Mouse (Mus musculus): Measurements from ENCODE around the gene Npcd. TPM values are rescaled to one million over a fixed set of nuclear protein-coding genes. Genes with fewer than 3 reads are reported as not detected.

Gene Npcd
- polyA plus RNA-seq, 1 experiment: 0.68 TPM

DNA sequence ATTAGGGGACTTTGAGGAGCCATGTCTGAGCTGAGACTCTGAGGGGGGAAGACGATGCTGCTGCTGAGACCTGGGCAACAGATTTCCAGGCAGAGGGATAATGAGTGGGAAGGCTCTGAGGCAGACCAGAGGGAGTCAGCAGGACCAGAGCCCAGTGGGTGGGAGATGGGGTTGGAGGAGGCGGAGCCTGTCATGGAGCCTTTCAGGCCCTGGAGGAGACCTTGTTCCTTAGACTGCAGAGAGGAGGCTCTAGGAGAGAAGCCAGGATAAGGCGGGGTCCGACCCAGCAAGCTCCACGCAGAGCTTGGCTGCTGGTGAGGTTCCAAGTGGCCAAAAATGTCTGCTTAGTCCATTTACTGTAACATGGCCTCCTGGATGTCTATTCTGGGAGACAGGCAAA is 13.1 kb upstream of the Npcd start:
- no peak for TF ChIP-seq POLR2A (IDR thresholded peaks at IDR 0.05; ENCODE audit: low read depth, low read length)
- TF ChIP-seq CTCF (IDR thresholded peaks at IDR 0.05; ENCODE audit: extremely low read depth, insufficient read depth, insufficient read length, insufficient replicate concordance): no peak
- no peak overlapping the region for H3K27ac ChIP-seq (ENCODE audit: insufficient read depth, low read length)
- H3K4me3 ChIP-seq (ENCODE audit: extremely low read depth, insufficient read depth, insufficient read length): no peak overlapping the region
- 53% methylated on average over 5 of the region's 5 CpGs for WGBS
- no peak for DNase-seq (ENCODE audit: low read depth in 1 of 2, low spot score in 2 of 2)
- no peaks in the 10 kb centered on the region for H3K27me3 ChIP-seq (ENCODE audit: control insufficient read depth, insufficient read depth, low read length)
- H3K36me3 ChIP-seq (ENCODE audit: control insufficient read depth, insufficient read depth, low read length): no peaks in the 10 kb centered on the region
- H3K4me1 ChIP-seq (ENCODE audit: control insufficient read depth, insufficient read depth, insufficient read length): no peaks in the 10 kb centered on the region

DNA sequence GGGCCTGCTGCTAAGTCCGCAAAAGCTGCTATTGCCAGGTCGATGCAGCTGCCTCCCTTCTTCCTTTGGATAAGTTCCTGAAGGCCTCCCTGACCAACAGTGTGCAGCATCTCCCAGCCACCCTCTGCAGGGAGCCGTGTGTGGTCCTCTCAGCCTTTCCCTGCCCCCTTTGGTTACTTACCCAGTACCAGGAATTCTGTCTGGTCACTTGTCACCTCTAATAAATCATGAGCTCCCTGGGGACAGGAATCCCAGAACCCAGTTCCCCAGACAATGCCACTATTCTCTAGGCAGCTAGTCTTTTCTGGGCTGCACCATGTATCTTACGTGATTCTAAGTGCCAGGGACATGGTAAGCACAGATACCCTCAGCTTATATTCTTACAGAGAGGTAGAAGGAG is 11.9 kb upstream of the Npcd start:
- Histone ChIP-seq H3K4me3 (ENCODE audit: extremely low read depth, insufficient read depth, insufficient read length) (no peak overlapping the region), H3K4me1 (ENCODE audit: control insufficient read depth, insufficient read depth, insufficient read length) (no peaks in the 10 kb centered on the region), H3K27me3 (ENCODE audit: control insufficient read depth, insufficient read depth, low read length) (no peaks in the 10 kb centered on the region), H3K36me3 (ENCODE audit: control insufficient read depth, insufficient read depth, low read length) (no peaks in the 10 kb centered on the region), H3K27ac (ENCODE audit: insufficient read depth, low read length) (no peak overlapping the region)
- no peak for DNase-seq (ENCODE audit: low read depth in 1 of 2, low spot score in 2 of 2)
- WGBS: 84% methylated on average over 4 of the region's 4 CpGs
- TF ChIP-seq POLR2A (IDR thresholded peaks at IDR 0.05; ENCODE audit: low read depth, low read length): no peak
- TF ChIP-seq CTCF (IDR thresholded peaks at IDR 0.05; ENCODE audit: extremely low read depth, insufficient read depth, insufficient read length, insufficient replicate concordance): no peak

DNA sequence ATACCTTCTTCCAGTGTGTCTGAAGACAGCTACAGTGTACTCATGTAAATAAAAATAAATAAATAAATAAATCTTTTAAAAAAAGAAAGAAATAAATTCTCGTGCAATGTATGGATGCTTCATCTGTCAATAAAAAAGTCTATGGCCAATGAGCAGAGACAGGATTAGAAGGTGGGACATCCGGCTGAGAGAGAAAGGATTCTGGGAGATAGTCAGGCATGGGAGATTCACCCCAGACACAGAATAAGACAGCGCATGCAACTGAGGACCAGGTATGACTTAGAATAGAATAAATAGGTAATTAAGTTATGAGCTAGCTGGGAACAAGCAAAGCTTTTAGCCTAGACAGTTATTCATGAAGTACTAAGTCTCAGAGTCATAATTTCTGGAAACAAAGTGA is 8.9 kb upstream of the Npcd start:
- 93% methylated on average over 3 of the region's 3 CpGs for WGBS
- no peak for DNase-seq (ENCODE audit: low read depth in 1 of 2, low spot score in 2 of 2)
- Histone ChIP-seq H3K27ac (ENCODE audit: insufficient read depth, low read length) (no peak overlapping the region), H3K27me3 (ENCODE audit: control insufficient read depth, insufficient read depth, low read length) (no peaks in the 10 kb centered on the region), H3K4me1 (ENCODE audit: control insufficient read depth, insufficient read depth, insufficient read length) (no peaks in the 10 kb centered on the region), H3K36me3 (ENCODE audit: control insufficient read depth, insufficient read depth, low read length) (no peaks in the 10 kb centered on the region), H3K4me3 (ENCODE audit: extremely low read depth, insufficient read depth, insufficient read length) (no peak overlapping the region)
- no peak for TF ChIP-seq CTCF (IDR thresholded peaks at IDR 0.05; ENCODE audit: extremely low read depth, insufficient read depth, insufficient read length, insufficient replicate concordance)
- no peak for TF ChIP-seq POLR2A (IDR thresholded peaks at IDR 0.05; ENCODE audit: low read depth, low read length)

DNA sequence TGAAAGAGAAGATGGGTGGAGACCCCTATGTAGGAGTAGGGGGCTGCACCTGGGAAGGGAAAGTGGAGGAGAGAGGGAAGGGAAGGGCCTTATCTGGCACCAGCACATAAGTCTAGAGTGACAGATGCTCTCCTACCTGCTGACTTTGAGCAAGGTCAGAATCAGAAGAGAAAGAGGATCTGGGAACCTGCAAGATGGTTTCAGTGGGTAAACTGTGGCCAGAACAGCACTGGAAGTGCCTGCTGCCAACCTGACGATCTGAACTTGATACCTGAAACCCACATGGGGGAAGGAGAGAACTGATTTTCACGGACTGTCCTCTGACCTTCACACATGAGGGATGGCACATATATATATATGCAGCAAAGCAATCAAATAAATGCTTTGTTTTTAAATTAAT is 6.2 kb upstream of the Npcd start:
- H3K27me3 ChIP-seq (ENCODE audit: control insufficient read depth, insufficient read depth, low read length): no peaks in the 10 kb centered on the region
- 29% methylated on average over 2 of the region's 2 CpGs for WGBS
- DNase-seq (ENCODE audit: low read depth in 1 of 2, low spot score in 2 of 2): no peak
- no peaks in the 10 kb centered on the region for H3K4me1 ChIP-seq (ENCODE audit: control insufficient read depth, insufficient read depth, insufficient read length)
- no peaks in the 10 kb centered on the region for H3K36me3 ChIP-seq (ENCODE audit: control insufficient read depth, insufficient read depth, low read length)
- H3K4me3 ChIP-seq (ENCODE audit: extremely low read depth, insufficient read depth, insufficient read length): no peak overlapping the region
- TF ChIP-seq CTCF (IDR thresholded peaks at IDR 0.05; ENCODE audit: extremely low read depth, insufficient read depth, insufficient read length, insufficient replicate concordance) (no peak), POLR2A (IDR thresholded peaks at IDR 0.05; ENCODE audit: low read depth, low read length) (no peak)
- H3K27ac ChIP-seq (ENCODE audit: insufficient read depth, low read length): no peak overlapping the region

DNA sequence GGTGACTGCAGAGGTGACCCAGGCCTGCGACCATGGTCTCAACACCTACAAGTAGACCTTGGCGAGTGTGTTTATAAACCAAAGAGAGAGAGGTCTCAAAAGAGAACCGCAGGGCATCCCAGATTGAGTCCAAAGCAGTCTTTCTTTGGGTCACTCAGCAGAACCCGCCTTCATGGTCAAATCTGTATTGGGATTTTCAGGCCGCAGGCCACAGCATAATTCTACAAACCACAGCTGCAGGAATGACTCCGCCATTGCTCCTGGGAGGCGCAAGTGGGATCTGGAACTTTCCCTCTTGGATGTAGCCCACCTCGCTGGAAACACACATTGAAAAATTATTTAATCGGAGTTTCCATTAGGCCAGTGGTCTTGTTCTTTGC is 834 bp upstream of the Npcd start:
- TF ChIP-seq CTCF (IDR thresholded peaks at IDR 0.05; ENCODE audit: extremely low read depth, insufficient read depth, insufficient read length, insufficient replicate concordance) (no peak), POLR2A (IDR thresholded peaks at IDR 0.05; ENCODE audit: low read depth, low read length) (no peak)
- Histone ChIP-seq H3K27me3 (ENCODE audit: control insufficient read depth, insufficient read depth, low read length) (no peaks in the 10 kb centered on the region), H3K4me1 (ENCODE audit: control insufficient read depth, insufficient read depth, insufficient read length) (peaks cover 8% of the 10 kb centered on the region; the same call in 1 of the 2 replicates), H3K4me3 (ENCODE audit: extremely low read depth, insufficient read depth, insufficient read length) (no peak overlapping the region), H3K27ac (ENCODE audit: insufficient read depth, low read length) (no peak overlapping the region), H3K36me3 (ENCODE audit: control insufficient read depth, insufficient read depth, low read length) (no peaks in the 10 kb centered on the region)
- DNase-seq (ENCODE audit: low read depth in 1 of 2, low spot score in 2 of 2): no peak
- 70% methylated on average over 9 of the region's 9 CpGs for WGBS

DNA sequence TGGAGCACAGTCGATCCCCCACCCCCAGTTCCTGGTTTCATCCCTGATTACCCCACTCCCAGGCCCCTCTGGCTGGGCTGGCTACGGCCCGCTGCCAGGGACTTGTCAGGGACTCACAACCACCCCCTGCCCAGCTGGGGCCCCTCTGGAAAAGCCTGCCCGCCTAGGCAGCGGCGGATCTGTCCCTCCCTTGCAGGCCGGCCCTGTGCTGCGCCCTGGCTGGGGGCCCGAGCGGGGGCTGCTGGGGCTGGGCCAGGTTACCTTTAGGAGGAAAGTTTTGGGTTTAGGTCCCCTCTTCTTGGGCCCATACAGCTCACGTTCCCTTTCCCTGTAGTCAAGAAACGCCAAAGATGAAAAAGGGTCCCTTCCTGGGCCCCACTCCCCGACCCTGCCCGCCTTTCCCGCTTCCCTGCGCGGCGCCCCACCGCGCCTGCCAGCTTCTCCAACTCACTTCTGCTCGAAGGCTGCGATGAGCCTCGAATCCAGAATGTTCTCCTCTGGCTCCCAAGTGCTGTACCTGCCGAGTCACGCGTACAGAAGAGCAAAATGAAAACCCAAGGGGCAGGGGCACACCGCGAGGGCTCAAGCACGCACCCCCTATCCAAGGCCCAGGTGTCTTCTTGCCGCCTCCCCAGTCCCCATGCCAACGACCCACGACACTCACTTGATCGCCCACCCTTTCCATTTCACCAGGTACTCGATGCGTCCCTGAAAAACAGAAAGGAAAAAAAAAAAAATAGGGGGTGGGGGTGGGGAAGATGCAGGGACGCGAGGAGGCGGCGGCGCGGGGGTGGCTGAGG is 586 bp downstream of the Npcd start:
- no peak for DNase-seq (ENCODE audit: low read depth in 1 of 2, low spot score in 2 of 2)
- TF ChIP-seq POLR2A (IDR thresholded peaks at IDR 0.05; ENCODE audit: low read depth, low read length) (no peak), CTCF (IDR thresholded peaks at IDR 0.05; ENCODE audit: extremely low read depth, insufficient read depth, insufficient read length, insufficient replicate concordance) (no peak)
- H3K4me3 ChIP-seq (ENCODE audit: extremely low read depth, insufficient read depth, insufficient read length): peak overlapping the region; percentile 78
- H3K4me1 ChIP-seq (ENCODE audit: control insufficient read depth, insufficient read depth, insufficient read length): peaks cover 8% of the 10 kb centered on the region; the same call in 1 of the 2 replicates
- no peaks in the 10 kb centered on the region for H3K27me3 ChIP-seq (ENCODE audit: control insufficient read depth, insufficient read depth, low read length)
- WGBS: 2% methylated on average over 41 of the region's 41 CpGs
- peak overlapping the region; percentile 55; the same call in 1 of the 2 replicates for H3K27ac ChIP-seq (ENCODE audit: insufficient read depth, low read length)
- no peaks in the 10 kb centered on the region; the same call in 1 of the 2 replicates for H3K36me3 ChIP-seq (ENCODE audit: control insufficient read depth, insufficient read depth, low read length)

Data from spleen, adult 2 months (tissue).